10 mouse cellular contexts compared by ENCODE assay signal in genomic region chr15:101438555-101438954, GRCm38 (mm10). TPM values are rescaled to one million over a fixed set of nuclear protein-coding genes. Genes with fewer than 3 reads are reported as not detected.
DNase-seq lines count a peak whose midpoint lies in the region; ATAC-seq and TF ChIP-seq lines count a peak whose summit lies in the region.
"Had no signal": no experiment of that assay in that cellular context is flagged by ENCODE, and none has a peak within 500 bp of the region (broad histone marks: within the 10 kb centered on the region; RNA-seq: fewer than 3 reads in every experiment).

Gene Krt87 (minus strand): TSS chr15:101438804.

- intact Hi-C loops in heart, postnatal 25 days (cut with DNase I) = no loop called here

- no peak for TF ChIP-seq CTCF in heart, postnatal 0 days (IDR thresholded peaks at IDR 0.05; ENCODE audit: low read depth)
- no peak for TF ChIP-seq CTCF in cerebellum, adult 2 months (IDR thresholded peaks at IDR 0.05; ENCODE audit: borderline replicate concordance, insufficient read depth, low read depth, low read length)

- no peak for DNase-seq in heart, postnatal 0 days (ENCODE audit: low spot score)
- DNase-seq in heart, postnatal 25 days (ENCODE audit: low spot score) = no peak
- peak; percentile 32 for DNase-seq in embryo, embryonic 10.5 days (ENCODE audit: low spot score)
- no peak for DNase-seq in hindbrain, embryonic 14.5 days (ENCODE audit: low spot score)
- peak; percentile 39 for DNase-seq in neural tube, embryonic 10.5 days (ENCODE audit: extremely low spot score, low spot score)
- no peak for DNase-seq in left cerebral cortex, adult 9 months (ENCODE audit: low spot score in 2 of 2)
- DNase-seq in adrenal gland, postnatal 36 days = no peak
- no peak for DNase-seq in cerebellum, adult 2 months
- DNase-seq: lung, postnatal 10 days had no signal

- ATAC-seq in heart, postnatal 0 days (ENCODE audit: insufficient read depth, low read depth) = no peak
- no peak; the same call in 1 of the 2 replicates for ATAC-seq in hindbrain, embryonic 14.5 days (ENCODE audit: low FRiP score)

- H3K4me2 ChIP-seq in heart, postnatal 0 days (ENCODE audit: low read depth, low read length) = peak within 1 kb of the TSS; percentile 23; the same call in 1 of the 2 replicates
- H3K4me2 ChIP-seq in hindbrain, embryonic 14.5 days (replicated peaks) = peak within 1 kb of the TSS; percentile 72

- H3K36me3 ChIP-seq in heart, postnatal 0 days (replicated peaks; ENCODE audit: control insufficient read depth, insufficient read depth, low read length) = no peaks in the 10 kb centered on the region
- no peaks in the 10 kb centered on the region for H3K36me3 ChIP-seq in hindbrain, embryonic 14.5 days (replicated peaks; ENCODE audit: control insufficient read depth, insufficient read depth)

- no peak for TF ChIP-seq EP300 in heart, postnatal 0 days (IDR thresholded peaks at IDR 0.05; ENCODE audit: low read depth)

- H3K27me3 ChIP-seq in heart, postnatal 0 days (ENCODE audit: control insufficient read depth, insufficient read depth, low read length) = peaks cover 31% of the 10 kb centered on the region
- H3K27me3 ChIP-seq in hindbrain, embryonic 14.5 days (ENCODE audit: control insufficient read depth, insufficient read depth, low read length) = peaks cover 30% of the 10 kb centered on the region
- H3K27me3 ChIP-seq in cerebellum, adult 2 months (ENCODE audit: control insufficient read depth, insufficient read depth, low read length) = no peaks in the 10 kb centered on the region

- H3K9ac ChIP-seq in heart, postnatal 0 days (replicated peaks; ENCODE audit: low read depth, low read length) = no peak within 1 kb of the TSS
- peak within 1 kb of the TSS; percentile 63 for H3K9ac ChIP-seq in hindbrain, embryonic 14.5 days

- H3K27ac ChIP-seq in heart, postnatal 0 days (ENCODE audit: low read depth) = no peak within 1 kb of the TSS
- no peak within 1 kb of the TSS for H3K27ac ChIP-seq in hindbrain, embryonic 14.5 days
- H3K27ac ChIP-seq in cerebellum, adult 2 months (ENCODE audit: insufficient read depth, low read length) = no peak within 1 kb of the TSS

- no peak for TF ChIP-seq POLR2A in cerebellum, adult 2 months (IDR thresholded peaks at IDR 0.05; ENCODE audit: borderline replicate concordance, insufficient read depth, low read length)

- H3K9me3 ChIP-seq in heart, postnatal 0 days (replicated peaks; ENCODE audit: control insufficient read depth, low read length) = no peaks in the 10 kb centered on the region
- no peaks in the 10 kb centered on the region for H3K9me3 ChIP-seq in hindbrain, embryonic 14.5 days (ENCODE audit: control insufficient read depth, low read length)

- peak within 1 kb of the TSS; percentile 11 for H3K4me3 ChIP-seq in heart, postnatal 0 days (ENCODE audit: low read depth, low read length)
- H3K4me3 ChIP-seq in hindbrain, embryonic 14.5 days (replicated peaks; ENCODE audit: low read length) = peak within 1 kb of the TSS; percentile 34
- no peak within 1 kb of the TSS for H3K4me3 ChIP-seq in cerebellum, adult 2 months (replicated peaks; ENCODE audit: insufficient read depth, low read depth, low read length)

- no peaks in the 10 kb centered on the region for H3K4me1 ChIP-seq in heart, postnatal 0 days (ENCODE audit: control insufficient read depth, insufficient read depth)
- 0 out of 2 replicates have a peak, but pooled peaks cover 5% of the 10 kb centered on the region for H3K4me1 ChIP-seq in hindbrain, embryonic 14.5 days (replicated peaks; ENCODE audit: control insufficient read depth, insufficient read depth, low read length)
- no peaks in the 10 kb centered on the region; the same call in 1 of the 2 replicates for H3K4me1 ChIP-seq in cerebellum, adult 2 months (ENCODE audit: control insufficient read depth, insufficient read depth, low read length)

- WGBS in heart, postnatal 0 days = 2% methylated on average over 34 of the region's 34 CpGs
- 2% methylated on average over 32 of the region's 34 CpGs for WGBS in hindbrain, embryonic 14.5 days
- WGBS in cerebellum, adult 2 months = 3% methylated on average over 34 of the region's 34 CpGs

RNA-seq across cellular contexts. Expression of gene Krt87, which starts in this region (rescaled TPM):
- not detected in 2 replicates for total RNA-seq in heart, postnatal 0 days (2014; rRNA removed; ENCODE audit: low replicate concordance)
- not detected in 2 replicates for polyA plus RNA-seq in heart, postnatal 0 days (2015; fragmentation: Nextera tagmentation; extraction: Ambion mirVana)
- not detected for total RNA-seq in heart, postnatal 25 days (2021)
- polyA plus RNA-seq in hindbrain, embryonic 14.5 days (2014; fragmentation: Nextera tagmentation; extraction: Ambion mirVana) = 0.40 and 0.50 TPM in 2 replicates
- not detected for total RNA-seq in adrenal gland, postnatal 36 days (2021)
- 0.13 and 0.15 TPM in 2 replicates for polyA plus RNA-seq in cerebellum, adult 2 months (2012; rRNA removed)
- total RNA-seq: gastrocnemius, adult 8-10 months had no signal

Comparison
In these comparisons a context has a peak if more than half of its experiments do, and no peak if none do; other contexts are left out.
1. DNase-seq: peak in embryo, embryonic 10.5 days (single experiment) and neural tube, embryonic 10.5 days (single experiment); none in heart, postnatal 0 days (single experiment), heart, postnatal 25 days (single experiment), hindbrain, embryonic 14.5 days (single experiment), left cerebral cortex, adult 9 months (0 of 2), adrenal gland, postnatal 36 days (0 of 2) and cerebellum, adult 2 months (0 of 2).